Mouse (Mus musculus) left cerebral cortex, adult 8-10 months (tissue): ENCODE results near the gene Slamf9. TPM values are rescaled to one million over a fixed set of nuclear protein-coding genes. Genes with fewer than 3 reads are reported as not detected.

Experiments
- DNase-seq, 2 experiments: peaks; one replicate each; pipeline ENCODE4 v3.0.0; 2022; ENCODE audit warnings: low spot score in 2 of 2
- total RNA-seq, 4 experiments: library from RNA; stranded (reverse); gene quantifications; 2 replicates each; pipeline ENCODE4 v1.2.4; 2022

Slamf9 gene
- total RNA-seq, 4 experiments from 2014 or later, result 0.27 to 5.6 (median 3.3) TPM

GRCm38 (mm10) chr1:172461602-172462001, 13.6 kb upstream of the Slamf9 start:
- no peak for DNase-seq

- DNase-seq, result no peak
Observed at GRCm38 (mm10) chr1:172462534-172462933, 12.6 kb upstream of the Slamf9 start.

GRCm38 (mm10) chr1:172463387-172464333, 11.5 kb upstream of the Slamf9 start:
- no peak for DNase-seq

- no peak for DNase-seq
Observed at GRCm38 (mm10) chr1:172468301-172468877, 6.8 kb upstream of the Slamf9 start.

GRCm38 (mm10) chr1:172469373-172469772, 5.8 kb upstream of the Slamf9 start:
- no peak for DNase-seq

- DNase-seq, result no peak
Observed at GRCm38 (mm10) chr1:172469810-172470448, 5.2 kb upstream of the Slamf9 start.

- DNase-seq, result no peak
Observed at GRCm38 (mm10) chr1:172472909-172473308, 2.2 kb upstream of the Slamf9 start.

- no peak for DNase-seq
Observed at GRCm38 (mm10) chr1:172474196-172474595, 962 bp upstream of the Slamf9 start.

GRCm38 (mm10) chr1:172478020-172478419, 2.9 kb downstream of the Slamf9 start:
- DNase-seq, result no peak

- no peak for DNase-seq
Observed at GRCm38 (mm10) chr1:172480376-172480775, 5.2 kb downstream of the Slamf9 start.

GRCm38 (mm10) chr1:172481111-172481510, 6.0 kb downstream of the Slamf9 start:
- no peak for DNase-seq

GRCm38 (mm10) chr1:172481540-172482280, 6.6 kb downstream of the Slamf9 start, which contains the start of gene Igsf9:
Gene Igsf9 (plus strand): TSS chr1:172481788.
- DNase-seq, result peak; percentile 67 to 94

- peak in 1 of 2 experiments; percentile 4 for DNase-seq
Observed at GRCm38 (mm10) chr1:172482518-172483360, 7.6 kb downstream of the Slamf9 start.

- DNase-seq, result peak in 1 of 2 experiments; percentile 4
Observed at GRCm38 (mm10) chr1:172483361-172483660, 8.2 kb downstream of the Slamf9 start.

GRCm38 (mm10) chr1:172484236-172484635, 9.1 kb downstream of the Slamf9 start:
- peak in 1 of 2 experiments; percentile 6 for DNase-seq

GRCm38 (mm10) chr1:172484671-172485070, 9.5 kb downstream of the Slamf9 start:
- DNase-seq, result no peak

GRCm38 (mm10) chr1:172485821-172486220, 10.7 kb downstream of the Slamf9 start:
- no peak for DNase-seq

- DNase-seq, result no peak
Observed at GRCm38 (mm10) chr1:172486236-172486635, 11.1 kb downstream of the Slamf9 start.

- no peak for DNase-seq
Observed at GRCm38 (mm10) chr1:172486651-172487050, 11.5 kb downstream of the Slamf9 start.

- no peak for DNase-seq
Observed at GRCm38 (mm10) chr1:172487859-172488258, 12.7 kb downstream of the Slamf9 start.

GRCm38 (mm10) chr1:172488831-172489230, 13.7 kb downstream of the Slamf9 start:
- no peak for DNase-seq
